Mouse (Mus musculus): ENCODE measurements around the gene Rbp1.

Rbp1 gene

DNA sequence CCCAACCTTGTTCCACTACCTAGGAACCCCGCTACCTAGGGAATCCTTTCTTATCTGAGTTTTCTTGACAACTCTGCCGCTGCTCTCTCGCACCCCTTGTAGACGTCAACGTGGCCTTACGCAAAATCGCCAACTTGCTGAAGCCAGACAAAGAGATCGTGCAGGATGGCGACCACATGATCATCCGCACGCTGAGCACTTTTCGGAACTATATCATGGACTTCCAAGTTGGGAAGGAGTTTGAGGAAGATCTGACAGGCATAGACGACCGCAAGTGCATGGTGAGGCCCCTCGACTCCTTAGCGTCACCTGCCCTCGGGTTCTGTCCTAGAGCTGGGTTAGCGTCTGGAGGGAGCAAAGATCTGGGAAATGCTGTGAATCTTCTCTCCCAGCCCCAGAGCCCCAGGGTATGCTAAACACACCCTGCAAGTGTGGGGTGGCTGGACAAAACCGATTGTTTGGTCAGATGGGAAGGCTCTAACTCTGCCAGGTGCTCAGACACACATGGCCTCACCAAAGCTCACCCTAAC is 2.7 kb downstream of the Rbp1 start:
- no peak for DNase-seq

- no peak for DNase-seq
Measured at GRCm38 (mm10) chr9:98427906-98428517, 5.3 kb downstream of the Rbp1 start.

DNA sequence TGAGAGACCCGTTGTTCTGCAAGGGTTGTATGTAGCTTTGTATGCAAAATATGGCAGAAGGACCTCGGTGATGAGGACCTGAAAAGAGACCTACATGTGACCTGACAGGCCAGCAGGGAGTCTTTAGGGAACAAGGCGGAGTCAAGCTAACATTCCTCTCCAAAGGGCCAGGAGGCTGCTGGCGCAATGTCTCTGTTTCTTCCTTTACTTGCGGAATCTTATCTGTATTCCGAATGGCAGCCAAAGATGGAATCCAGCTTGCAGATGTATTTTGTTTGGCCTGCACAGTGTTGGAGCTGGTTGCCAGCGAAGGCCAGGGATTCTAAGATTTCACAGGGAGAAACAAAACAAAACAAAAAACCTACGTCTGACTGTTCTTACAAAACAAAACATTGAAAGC is 6.0 kb downstream of the Rbp1 start:
- no peak for DNase-seq

GRCm38 (mm10) chr9:98429806-98430205 is 7.0 kb downstream of the Rbp1 start:
- DNase-seq: no peak

- no peak for DNase-seq
Measured at GRCm38 (mm10) chr9:98430528-98430927, 7.8 kb downstream of the Rbp1 start.

DNA sequence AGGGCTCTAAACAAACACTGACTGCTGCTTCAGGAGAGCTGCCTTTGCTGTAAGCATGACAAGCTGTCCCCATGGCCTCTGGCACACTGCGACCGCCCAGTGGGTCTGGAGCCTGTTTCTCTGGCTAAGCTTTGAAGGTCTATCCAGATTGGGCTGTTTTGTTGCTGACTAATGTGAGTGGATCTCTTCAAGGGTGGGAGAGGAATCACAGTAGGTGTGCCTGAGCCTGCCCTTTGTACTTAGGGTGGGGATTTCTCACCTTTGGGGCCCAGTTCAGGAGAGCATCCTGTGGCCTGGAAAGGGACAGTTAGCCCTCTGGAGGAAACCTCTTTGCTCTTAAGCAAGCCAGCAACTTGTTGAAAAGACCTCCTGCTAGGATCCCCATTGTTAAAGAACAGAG is 10.3 kb downstream of the Rbp1 start:
- no peak for DNase-seq

GRCm38 (mm10) chr9:98433956-98434588 is 11.3 kb downstream of the Rbp1 start:
- no peak for DNase-seq

DNA sequence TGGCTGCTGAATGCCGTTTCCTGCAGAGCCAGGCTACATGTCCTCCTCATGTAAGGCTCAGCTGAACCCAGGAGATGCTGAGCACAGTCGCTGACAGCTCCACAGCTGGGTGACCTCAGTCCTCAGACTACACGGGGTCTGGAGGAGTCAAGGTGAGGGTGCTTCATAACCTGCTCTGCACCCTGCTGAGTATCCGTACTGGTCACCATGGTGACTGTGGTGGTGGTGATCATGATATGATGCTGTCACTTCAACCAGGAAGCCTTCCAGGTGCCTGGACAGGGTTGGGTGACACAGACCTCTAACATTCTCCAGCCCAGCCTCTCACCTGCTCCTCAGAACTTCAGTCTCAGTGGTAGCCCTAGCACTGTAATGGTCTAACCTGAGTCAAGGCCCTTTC is 15.1 kb downstream of the Rbp1 start:
- DNase-seq: no peak

- DNase-seq: no peak
Measured at GRCm38 (mm10) chr9:98439091-98439490, 16.3 kb downstream of the Rbp1 start.

- DNase-seq: no peak
Measured at GRCm38 (mm10) chr9:98442638-98443037, 19.9 kb downstream of the Rbp1 start.

GRCm38 (mm10) chr9:98445359-98446149 is 22.8 kb downstream of the Rbp1 start:
- no peak for DNase-seq

DNA sequence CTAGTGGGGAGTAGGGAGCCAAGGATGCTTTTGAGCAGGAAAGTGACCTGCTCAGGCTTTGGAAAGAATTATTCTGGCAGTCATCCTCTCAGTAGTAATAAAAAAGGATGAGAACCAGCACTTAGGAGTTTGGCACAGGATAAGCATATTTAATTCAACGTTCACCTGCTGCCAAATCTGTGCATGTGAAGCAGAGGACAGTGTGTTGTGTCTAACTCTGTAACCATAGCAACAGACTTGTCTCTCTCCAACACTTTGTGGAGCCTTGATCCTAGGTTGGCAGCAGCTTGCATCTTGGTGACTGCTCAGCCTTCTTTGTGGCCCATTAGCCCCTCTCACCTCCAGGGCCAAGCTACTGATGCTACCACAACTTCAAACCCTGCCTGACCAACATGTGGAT is 28.2 kb downstream of the Rbp1 start:
- DNase-seq: no peak

DNA sequence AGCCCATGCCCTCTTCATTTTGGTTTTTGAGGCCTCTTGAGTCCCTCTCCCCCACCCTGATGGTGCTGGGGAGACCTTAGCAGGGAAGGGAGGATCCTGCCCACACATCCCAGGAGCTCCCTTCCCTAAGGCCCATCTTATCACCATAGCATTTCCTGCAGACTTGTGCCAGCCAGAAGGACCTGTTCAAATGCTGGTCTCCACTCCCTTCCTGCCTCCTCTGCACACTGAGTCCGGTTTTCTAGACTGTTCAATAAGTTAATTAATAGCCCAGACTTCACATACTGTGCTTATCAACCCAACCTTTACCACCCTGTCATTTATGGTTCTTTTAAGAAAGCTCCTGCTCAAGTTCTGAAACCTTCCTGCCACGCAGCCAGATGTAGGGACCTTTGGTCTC is 43.9 kb downstream of the Rbp1 start:
- DNase-seq: no peak

DNA sequence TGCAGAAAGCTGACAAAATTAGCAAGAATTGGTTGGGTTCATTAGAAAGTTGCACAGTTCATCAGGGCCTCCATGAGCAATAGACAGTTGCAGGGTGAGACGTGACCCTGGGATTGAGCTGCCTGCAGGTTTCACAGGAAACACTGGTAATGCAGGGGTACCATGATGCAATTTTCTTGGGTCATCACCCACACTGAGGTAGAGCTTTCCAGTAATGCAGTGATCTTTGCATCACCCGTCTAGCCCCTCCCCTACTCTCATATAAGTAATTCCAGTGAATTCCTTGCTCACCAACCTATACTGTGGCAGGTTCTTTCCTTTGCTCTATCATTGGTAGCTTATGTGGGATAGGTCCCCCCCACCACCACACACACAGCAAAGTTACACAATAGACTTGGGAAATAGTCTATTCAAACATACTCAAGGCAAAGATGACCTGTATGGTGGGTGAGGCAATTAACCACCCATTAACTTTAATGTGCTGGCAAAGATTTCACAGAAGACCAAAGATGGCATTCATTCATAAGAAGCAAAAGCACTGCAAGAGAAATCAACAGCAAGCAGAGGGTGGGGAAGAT is 57.5 kb downstream of the Rbp1 start:
- no peak for DNase-seq

- no peak for DNase-seq
Measured at GRCm38 (mm10) chr9:98482256-98482655, 59.5 kb downstream of the Rbp1 start.

DNA sequence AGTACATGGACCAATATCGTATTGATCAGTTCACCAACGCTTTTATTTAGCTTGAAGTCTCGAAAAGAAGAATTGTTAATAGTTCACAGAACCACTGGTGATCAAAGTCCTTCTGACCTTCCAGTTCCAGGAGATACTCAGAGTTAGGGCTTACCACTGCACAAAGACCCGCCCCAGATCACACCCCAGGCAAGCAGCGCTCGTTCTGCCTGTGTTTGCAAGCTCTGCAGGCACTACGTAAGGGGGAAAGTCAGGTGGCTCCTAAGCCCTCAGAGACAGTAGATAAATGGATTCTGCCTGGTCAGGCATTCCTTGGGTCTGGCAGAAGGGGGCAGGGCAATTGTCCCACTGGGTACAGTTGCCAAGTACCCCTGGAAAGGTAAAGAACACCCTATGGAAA is 62.3 kb downstream of the Rbp1 start:
- DNase-seq: no peak

- no peak for DNase-seq
Measured at GRCm38 (mm10) chr9:98485815-98486214, 63.1 kb downstream of the Rbp1 start, which contains the start of gene Rbp2. Gene Rbp2, plus strand, starts transcription at chr9:98486115.

DNA sequence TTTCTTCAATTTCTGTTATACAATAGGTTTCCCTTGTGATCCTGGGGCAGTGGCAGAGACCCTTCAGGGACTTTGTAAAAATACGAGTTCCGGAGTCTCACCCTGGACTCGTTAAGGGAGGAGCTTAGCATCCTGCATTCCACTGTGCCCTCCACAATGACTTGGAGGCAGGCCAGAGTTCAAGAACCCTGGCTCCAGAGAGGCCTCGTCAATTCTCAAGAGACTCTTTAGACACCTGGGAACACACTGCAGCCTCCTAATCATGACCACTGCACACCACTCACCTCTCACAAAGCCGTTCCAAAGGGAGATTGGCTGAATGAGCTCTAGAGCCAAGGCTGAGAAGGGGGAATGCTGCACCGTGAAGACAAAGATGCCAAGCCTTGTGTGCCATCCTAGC is 64.5 kb downstream of the Rbp1 start:
- no peak for DNase-seq

DNA sequence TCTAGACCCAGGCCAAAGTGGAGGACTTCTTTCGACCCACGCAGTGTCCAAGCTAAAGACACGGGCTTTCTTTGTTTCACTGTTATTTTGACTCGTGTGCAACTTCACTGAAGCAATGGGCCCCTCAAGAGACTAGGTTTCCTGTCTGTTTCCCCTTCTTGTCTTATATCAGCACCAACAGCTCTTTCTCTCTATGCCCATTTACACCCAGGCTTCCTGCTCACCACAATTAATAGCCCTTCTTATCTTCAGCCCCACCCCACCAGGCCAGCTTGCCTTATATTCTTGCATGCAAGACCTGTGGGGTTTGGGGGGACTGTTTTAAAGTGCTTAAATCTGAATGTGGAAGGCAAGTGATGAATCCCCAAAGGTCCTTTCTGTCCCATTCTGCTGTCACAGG is 66.8 kb downstream of the Rbp1 start:
- DNase-seq: no peak

DNA sequence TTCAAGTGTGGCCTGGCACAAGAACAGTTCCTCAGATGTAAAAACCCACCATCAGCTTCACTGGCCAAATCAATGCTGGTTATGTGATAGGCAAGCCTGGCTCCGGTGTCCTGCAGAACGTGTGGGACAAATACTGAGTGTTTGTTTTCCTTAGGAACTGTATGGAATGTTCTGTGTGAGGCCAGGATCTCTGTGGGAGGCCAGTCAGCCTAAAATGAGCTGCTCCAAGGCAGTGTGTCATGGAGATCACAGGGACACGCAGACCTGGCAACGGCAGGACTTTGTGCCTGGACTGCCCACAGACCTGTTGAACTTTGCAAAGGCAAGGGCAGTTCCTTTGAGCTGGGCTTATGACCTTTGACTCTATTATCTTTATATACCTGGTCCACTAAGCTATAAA is 67.4 kb downstream of the Rbp1 start:
- no peak for DNase-seq

DNA sequence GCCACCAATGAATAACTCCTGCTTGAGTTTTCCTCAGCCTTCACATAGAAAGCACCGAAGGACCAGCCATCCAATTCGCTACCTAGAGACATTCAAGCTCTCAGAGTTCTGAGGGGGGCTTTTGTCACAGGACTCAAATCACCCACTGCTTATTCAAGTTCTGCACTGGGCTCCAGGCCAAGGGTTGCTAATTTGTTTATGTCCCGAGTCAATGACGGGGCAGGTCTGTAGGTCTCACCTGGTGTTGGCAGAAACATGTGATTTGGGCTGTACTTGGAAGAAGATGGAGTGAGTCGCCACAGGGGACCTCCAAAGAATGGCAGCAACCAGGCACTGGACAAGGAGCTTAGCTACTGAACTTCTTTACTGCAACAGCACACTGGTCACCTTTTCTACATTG is 68.3 kb downstream of the Rbp1 start:
- no peak for DNase-seq

- DNase-seq: no peak
Measured at GRCm38 (mm10) chr9:98492212-98492611, 69.5 kb downstream of the Rbp1 start.

GRCm38 (mm10) chr9:98492821-98493220 is 70.1 kb downstream of the Rbp1 start:
- DNase-seq: no peak

Measured in B cell, adult 2 months (primary cell).